Mouse (Mus musculus) embryonic facial prominence, embryonic 10.5 days (tissue): ENCODE data around the gene Efnb3. TPM values are rescaled to one million over a fixed set of nuclear protein-coding genes. Genes with fewer than 3 reads are reported as not detected.
A peak's percentile ranks its signal among the peaks of the same experiment; 100 is the strongest.

ENCODE experiments used
- DNase-seq: peaks from one replicate; pipeline ENCODE4 v3.0.0-alpha.2; 2017; ENCODE audit warnings: low spot score
- H3K27ac ChIP-seq: fragments of 300-500 bp; sonication (generic); replicated peaks from 2 replicates; pipeline ENCODE4 v1.5.1; 2016; ENCODE audit warnings: mild to moderate bottlenecking
- H3K27me3 ChIP-seq: fragments of 300-500 bp; sonication (generic); replicated peaks from 2 replicates; pipeline ENCODE4 v1.6.1; 2016; ENCODE audit warnings: low read depth, mild to moderate bottlenecking; ENCODE audit not compliant: poor library complexity, severe bottlenecking
- H3K36me3 ChIP-seq: fragments of 300-500 bp; sonication (generic); replicated peaks from 2 replicates; pipeline ENCODE4 v1.6.1; 2016; ENCODE audit warnings: mild to moderate bottlenecking, moderate library complexity
- H3K4me1 ChIP-seq: fragments of 300-500 bp; sonication (generic); 2 replicates; pipeline ENCODE4 v1.6.1; 2016
- H3K4me3 ChIP-seq: fragments of 300-500 bp; sonication (generic); 2 replicates; pipeline ENCODE4 v1.5.1; 2016; ENCODE audit warnings: mild to moderate bottlenecking, moderate library complexity
- H3K9me3 ChIP-seq: fragments of 300-500 bp; sonication (generic); 2 replicates; pipeline ENCODE4 v1.6.1; 2016; ENCODE audit warnings: mild to moderate bottlenecking
- WGBS: fragments of 180-500 bp; shearing (Covaris S2); methylation state at CpG from one replicate; pipeline ENCODE4 v1.1.7; 2016; 5-methylcytosine and 5-hydroxymethylcytosine counted together
- polyA plus RNA-seq: library from polyadenylated mRNA; unstranded; fragments of >200 nt; fragmentation: Nextera tagmentation; extraction: Ambion mirVana; gene quantifications from 2 replicates; pipeline ENCODE4 v1.2.1, GENCODE M21; 2016

The Efnb3 gene
- 29.5 and 29.8 TPM in 2 replicates for polyA plus RNA-seq

DNA sequence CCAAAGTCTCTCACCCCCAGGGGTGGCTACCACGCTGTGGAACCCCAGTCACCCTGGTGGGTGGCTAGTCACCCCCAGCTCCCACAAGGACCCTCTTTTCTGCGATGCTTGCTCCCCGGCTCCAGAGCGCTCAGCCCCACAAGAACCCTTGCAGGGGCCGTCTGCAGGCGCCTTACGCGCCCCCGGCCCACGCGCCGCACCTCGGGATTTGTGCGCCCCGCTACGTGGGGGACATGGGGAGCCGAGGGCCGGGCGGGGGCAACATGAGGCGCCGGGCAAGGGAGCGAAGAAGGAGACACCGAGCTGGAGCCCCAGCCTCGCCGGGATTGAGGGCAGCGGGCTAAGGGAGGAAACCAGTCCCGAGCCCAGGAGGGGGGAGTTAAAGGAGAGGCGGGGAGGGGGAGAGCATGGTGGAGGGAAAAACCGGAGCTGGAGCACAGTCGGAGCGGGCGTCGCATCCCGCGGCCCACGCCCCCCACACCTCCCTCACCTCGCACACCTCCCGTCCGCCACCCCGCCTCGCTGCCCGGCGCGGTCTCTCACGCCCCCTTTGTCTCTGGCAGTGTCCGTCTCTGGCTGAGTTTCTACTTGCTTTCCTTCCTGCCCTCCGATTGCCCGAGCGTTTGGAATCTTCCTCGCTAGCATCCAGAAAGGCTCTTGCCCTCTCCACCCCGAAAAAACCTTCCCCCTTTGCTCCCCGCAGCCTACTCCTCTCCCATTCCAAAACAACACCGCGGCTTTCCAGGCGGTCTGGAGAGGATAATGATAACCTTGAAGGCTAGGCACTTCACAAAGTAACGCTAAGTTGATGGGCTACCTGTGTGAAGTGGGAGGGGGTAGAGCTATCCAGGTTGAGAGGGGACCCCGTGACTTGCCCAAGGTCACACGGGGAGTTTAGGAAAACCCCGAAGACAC lies at the start of gene Efnb3:
Gene Efnb3 (minus strand): TSS at position 355 of the 915 bp plus-strand sequence.
- DNase-seq = peak; percentile 89
- H3K4me1 ChIP-seq = peaks cover 95% of the 10 kb centered on the region
- H3K36me3 ChIP-seq = peaks cover 65% of the 10 kb centered on the region
- H3K27ac ChIP-seq = peak within 1 kb of the TSS; percentile 97
- H3K27me3 ChIP-seq = peaks cover 25% of the 10 kb centered on the region
- H3K9me3 ChIP-seq = no peaks in the 10 kb centered on the region
- under 1% methylated on average over 59 of the region's 59 CpGs for WGBS
- peak within 1 kb of the TSS; percentile 89 for H3K4me3 ChIP-seq

DNA sequence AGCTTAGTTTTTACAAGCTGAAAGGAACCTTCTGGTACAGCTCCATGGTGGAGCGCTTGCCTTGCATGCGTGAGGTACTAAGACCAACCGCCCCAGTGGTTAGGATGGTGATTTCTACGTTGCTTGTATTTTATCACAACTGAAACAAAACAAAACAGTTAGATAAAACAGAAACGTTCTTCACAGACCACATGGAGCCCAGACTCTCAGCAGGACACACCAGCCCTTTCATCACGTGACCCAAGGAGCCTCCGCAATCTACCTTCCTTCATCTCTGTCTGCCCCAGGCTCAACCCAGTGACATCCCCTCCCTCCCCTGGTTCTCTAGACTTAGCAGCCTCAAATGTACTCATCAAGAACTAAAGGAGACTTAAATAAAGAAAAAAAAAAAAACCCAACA lies 49.4 kb upstream of the Efnb3 start:
- Histone ChIP-seq H3K9me3 (no peaks in the 10 kb centered on the region), H3K36me3 (no peaks in the 10 kb centered on the region)
- 63% methylated on average over 7 of the region's 7 CpGs for WGBS

DNA sequence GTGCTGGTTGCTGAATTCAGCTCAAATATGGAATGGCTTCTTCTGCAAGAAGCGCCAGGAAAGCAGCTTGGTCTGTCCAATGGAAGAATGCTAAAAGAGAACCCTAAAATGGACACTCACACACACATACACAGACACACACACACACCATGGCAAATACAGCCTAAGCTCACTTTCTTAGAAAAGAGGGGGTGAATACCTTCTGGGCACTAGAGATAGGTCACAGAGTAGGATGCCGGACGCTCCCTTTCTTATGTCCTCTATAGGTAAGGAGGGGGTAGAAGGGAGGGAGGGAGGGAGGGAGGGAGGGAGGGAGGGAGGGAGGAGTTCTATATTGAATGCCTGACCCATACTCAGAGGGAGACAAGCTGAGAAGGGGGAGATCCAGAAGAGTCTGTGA lies 48.5 kb upstream of the Efnb3 start:
- 85% methylated on average over 3 of the region's 3 CpGs for WGBS
- H3K27ac ChIP-seq = no peak overlapping the region

More for the DNA sequence above, 49.4 kb upstream of the Efnb3 start:
- no peak for DNase-seq
- peaks cover 34% of the 10 kb centered on the region for H3K4me1 ChIP-seq
- no peak overlapping the region for H3K4me3 ChIP-seq
- no peak overlapping the region for H3K27ac ChIP-seq
- H3K27me3 ChIP-seq = peaks cover 26% of the 10 kb centered on the region

DNA sequence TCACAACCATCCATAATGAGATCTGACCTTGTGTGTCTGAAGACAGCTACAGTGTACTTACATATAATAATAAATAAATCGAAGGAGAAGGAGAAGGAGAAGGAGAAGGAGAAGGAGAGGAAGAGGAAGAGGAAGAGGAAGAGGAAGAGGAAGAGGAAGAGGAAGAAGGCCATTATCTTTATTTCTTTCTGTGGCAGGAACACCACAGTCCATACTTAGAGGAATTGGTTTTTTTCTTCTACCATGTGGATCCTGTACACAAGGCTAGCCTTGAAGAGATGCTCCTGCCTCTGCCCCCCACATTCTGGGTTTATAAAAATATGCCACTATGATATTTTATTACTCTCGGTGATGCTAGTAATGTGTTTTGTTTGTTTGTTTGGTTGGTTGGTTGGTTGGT lies 46.8 kb upstream of the Efnb3 start:
- H3K36me3 ChIP-seq = no peaks in the 10 kb centered on the region

More for the DNA sequence above, 48.5 kb upstream of the Efnb3 start:
- Histone ChIP-seq H3K27me3 (peaks cover 35% of the 10 kb centered on the region), H3K36me3 (no peaks in the 10 kb centered on the region), H3K9me3 (no peaks in the 10 kb centered on the region), H3K4me3 (no peak overlapping the region), H3K4me1 (peaks cover 38% of the 10 kb centered on the region)
- DNase-seq = no peak

DNA sequence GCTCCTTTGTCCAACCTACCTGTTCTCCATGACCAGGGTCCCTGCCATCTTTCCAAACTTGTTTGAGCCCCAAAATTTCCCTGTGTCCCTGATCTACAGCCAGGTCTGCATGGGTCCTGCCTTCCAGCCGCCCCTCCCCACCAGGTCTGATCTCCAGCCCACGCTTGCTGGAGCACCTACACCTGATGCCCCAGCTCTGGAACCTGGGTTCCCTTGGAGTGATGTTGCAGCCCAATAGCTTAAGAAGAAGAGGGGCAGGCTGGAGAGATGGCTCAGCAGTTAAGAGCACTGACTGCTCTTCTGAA lies 46.4 kb upstream of the Efnb3 start:
- H3K36me3 ChIP-seq = no peaks in the 10 kb centered on the region
- peak overlapping the region; percentile 74 for H3K4me3 ChIP-seq
- H3K9me3 ChIP-seq = no peaks in the 10 kb centered on the region
- peaks cover 37% of the 10 kb centered on the region for H3K4me1 ChIP-seq
- DNase-seq = no peak
- WGBS = 67% methylated on average over 2 of the region's 2 CpGs
- peak overlapping the region; percentile 48; the same call in 1 of the 2 replicates for H3K27ac ChIP-seq
- peaks cover 40% of the 10 kb centered on the region for H3K27me3 ChIP-seq

More for the DNA sequence above, 46.8 kb upstream of the Efnb3 start:
- Histone ChIP-seq H3K27ac (no peak overlapping the region), H3K9me3 (no peaks in the 10 kb centered on the region), H3K4me1 (peaks cover 37% of the 10 kb centered on the region), H3K4me3 (peak overlapping the region; percentile 74; the same call in 1 of the 2 replicates), H3K27me3 (peaks cover 40% of the 10 kb centered on the region)
- no peak for DNase-seq
- 90% methylated on average over 2 of the region's 2 CpGs for WGBS

DNA sequence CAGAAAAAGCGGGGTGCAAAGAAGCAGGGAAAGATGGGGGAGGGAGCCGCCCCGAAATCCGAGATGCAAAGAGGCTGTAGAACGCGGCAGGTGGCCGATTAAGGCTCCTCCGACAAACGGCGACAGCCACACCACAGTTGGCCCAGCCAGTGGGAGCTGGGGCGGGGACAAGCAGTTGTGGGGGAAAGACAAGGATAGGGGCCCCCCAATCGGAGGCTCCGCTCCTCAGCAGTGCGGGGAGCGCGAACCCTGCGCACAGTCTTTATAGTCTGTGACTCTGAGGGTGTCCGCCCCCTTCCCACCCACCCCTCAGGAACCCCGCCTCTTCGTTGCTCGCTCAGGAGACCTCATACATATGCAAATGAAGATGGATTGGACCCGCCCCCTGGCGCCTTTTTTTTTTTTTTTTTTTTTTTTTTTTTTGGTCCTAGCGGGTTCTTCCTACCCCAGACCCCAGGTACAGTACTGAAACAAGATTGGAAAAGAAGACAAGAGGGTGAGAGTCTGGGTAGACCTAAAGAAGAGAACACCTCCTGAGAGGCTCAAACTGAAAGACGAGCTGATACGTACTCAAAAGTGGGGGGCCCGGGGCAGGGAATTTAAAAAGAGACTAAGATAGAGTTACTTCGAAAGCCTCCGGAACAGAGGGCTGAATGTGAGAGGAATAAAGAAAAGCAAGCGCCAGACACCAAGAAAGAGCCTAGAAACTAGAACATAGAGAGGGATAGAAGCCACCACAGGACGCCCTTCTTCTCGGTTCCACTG lies 45.9 kb upstream of the Efnb3 start, which contains the start of gene Atp1b2:
Gene Atp1b2 (minus strand): TSS at position 217 of the 765 bp plus-strand sequence.
- H3K4me1 ChIP-seq = peaks cover 40% of the 10 kb centered on the region
- H3K36me3 ChIP-seq = no peaks in the 10 kb centered on the region
- H3K4me3 ChIP-seq = peak within 1 kb of the TSS; percentile 74
- peaks cover 40% of the 10 kb centered on the region for H3K27me3 ChIP-seq
- no peaks in the 10 kb centered on the region for H3K9me3 ChIP-seq
- H3K27ac ChIP-seq = peak within 1 kb of the TSS; percentile 77
- WGBS = 4% methylated on average over 32 of the region's 32 CpGs
- DNase-seq = peak; percentile 82

DNA sequence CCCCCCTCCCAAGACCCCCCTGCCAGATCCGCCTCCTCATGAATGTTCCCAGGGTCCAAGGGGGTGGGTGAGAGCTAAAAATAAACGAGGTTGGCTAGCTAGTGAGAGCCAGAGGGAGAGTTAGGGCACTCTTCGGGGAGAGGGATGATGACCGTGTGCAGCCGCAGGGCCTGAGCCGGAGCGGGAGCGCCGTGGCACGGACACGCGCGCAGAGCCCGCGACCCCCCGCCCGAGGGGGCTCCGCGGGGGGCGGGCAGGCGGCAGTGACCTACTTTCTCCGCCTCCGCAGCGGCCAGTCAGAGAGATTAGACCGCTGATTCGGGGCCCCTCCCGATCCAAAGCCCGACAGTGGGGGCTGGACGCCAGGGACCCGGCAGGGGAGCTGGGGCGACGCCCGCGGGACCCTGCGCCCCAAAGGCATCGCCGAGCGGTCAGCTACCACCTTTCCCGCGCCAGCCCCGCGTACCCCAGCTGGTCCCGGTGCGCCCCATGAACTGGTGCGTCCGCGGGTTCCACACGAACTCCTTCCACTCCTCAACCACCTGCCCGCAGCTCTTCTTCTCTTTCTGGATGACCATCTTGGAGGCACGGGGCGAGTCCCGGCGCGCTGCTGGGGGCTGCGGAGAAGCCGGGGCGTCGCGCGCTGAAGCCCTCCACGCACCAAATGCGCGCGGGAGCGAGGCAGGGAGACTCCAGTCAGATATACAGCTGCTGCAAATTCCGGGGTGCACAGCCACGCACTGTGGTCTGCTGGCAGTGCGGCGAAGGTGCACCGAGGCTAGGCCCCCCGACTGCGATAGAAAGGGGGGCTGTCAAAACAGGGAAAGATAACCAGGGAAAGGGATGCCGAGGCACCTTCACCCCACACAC lies 45.0 kb upstream of the Efnb3 start:
- peak overlapping the region; percentile 74 for H3K4me3 ChIP-seq
- peak; percentile 44 for DNase-seq
- H3K36me3 ChIP-seq = no peaks in the 10 kb centered on the region
- under 1% methylated on average over 73 of the region's 73 CpGs for WGBS
- H3K27me3 ChIP-seq = peaks cover 40% of the 10 kb centered on the region
- H3K9me3 ChIP-seq = no peaks in the 10 kb centered on the region
- peak overlapping the region; percentile 77 for H3K27ac ChIP-seq
- peaks cover 46% of the 10 kb centered on the region for H3K4me1 ChIP-seq

DNA sequence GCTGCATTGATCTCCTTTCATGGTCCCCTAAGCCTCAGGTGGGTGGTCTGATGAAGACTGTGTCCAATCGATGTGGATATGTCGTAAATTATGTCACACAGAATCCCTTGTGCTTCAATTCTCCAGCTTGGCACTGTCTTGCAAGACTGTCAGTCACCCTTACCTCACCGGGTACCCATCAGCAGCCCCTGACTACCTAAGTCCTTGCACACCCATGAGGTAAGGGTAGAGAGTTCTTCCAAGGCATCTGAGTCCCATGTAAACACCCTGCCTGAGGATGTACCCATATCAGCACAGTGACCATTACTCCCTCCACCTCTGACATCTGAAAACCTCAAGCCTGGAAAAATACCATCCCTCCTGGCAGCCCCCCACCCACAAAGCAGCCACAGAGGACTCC lies 44.3 kb upstream of the Efnb3 start:
- WGBS = 53% methylated on average over 3 of the region's 3 CpGs
- Histone ChIP-seq H3K27ac (peak overlapping the region; percentile 77; the same call in 1 of the 2 replicates), H3K36me3 (no peaks in the 10 kb centered on the region), H3K27me3 (peaks cover 40% of the 10 kb centered on the region), H3K9me3 (no peaks in the 10 kb centered on the region), H3K4me1 (peaks cover 52% of the 10 kb centered on the region), H3K4me3 (peak overlapping the region; percentile 74)
- DNase-seq = no peak

DNA sequence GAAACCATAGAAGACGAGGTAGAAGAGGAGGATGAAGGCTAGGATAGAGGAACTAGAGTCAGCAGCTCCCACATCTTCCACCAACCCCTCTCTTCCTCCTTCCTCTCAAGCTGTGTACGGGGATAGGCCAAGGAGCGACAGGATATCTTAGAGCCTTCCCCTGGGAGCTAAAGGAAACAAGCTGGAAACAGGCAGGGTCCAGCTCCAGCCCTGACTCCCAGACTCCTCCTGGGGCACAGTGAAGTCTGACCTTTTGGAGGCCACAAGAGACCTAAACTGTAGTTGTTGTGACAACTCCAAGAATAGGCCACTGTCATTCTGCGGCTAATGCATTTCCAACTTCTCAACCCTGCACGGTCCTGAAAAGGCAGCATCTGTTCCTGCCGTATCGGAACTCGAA lies 43.5 kb upstream of the Efnb3 start:
- no peak overlapping the region; the same call in 1 of the 2 replicates for H3K27ac ChIP-seq
- WGBS = 68% methylated on average over 8 of the region's 8 CpGs
- H3K4me3 ChIP-seq = peak overlapping the region; percentile 74; the same call in 1 of the 2 replicates
- no peaks in the 10 kb centered on the region for H3K36me3 ChIP-seq
- no peaks in the 10 kb centered on the region for H3K9me3 ChIP-seq
- H3K4me1 ChIP-seq = peaks cover 56% of the 10 kb centered on the region
- H3K27me3 ChIP-seq = peaks cover 40% of the 10 kb centered on the region
- no peak for DNase-seq

DNA sequence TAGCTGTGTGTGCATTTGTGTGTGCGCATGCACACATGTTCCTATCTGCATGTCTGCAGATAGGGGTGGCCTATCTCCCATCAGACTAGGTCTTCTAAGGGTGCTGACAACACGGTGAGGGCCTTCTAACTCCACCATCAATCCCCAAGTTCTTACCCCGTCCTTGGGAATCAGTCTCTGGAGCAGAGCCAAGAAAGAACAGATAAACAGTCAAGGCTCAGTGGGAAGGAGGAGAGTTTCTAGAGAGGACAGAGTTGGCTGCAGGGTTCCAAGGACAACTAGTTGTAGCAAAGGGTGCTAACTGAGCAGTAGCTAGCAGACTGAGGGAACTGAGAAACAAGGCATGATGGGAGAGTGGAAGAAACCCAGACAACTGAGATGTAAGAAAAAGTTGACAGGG lies 41.8 kb upstream of the Efnb3 start:
- Histone ChIP-seq H3K4me1 (peaks cover 56% of the 10 kb centered on the region), H3K9me3 (no peaks in the 10 kb centered on the region), H3K27me3 (peaks cover 37% of the 10 kb centered on the region), H3K4me3 (no peak overlapping the region), H3K27ac (no peak overlapping the region), H3K36me3 (no peaks in the 10 kb centered on the region)
- no peak for DNase-seq
- WGBS = 89% methylated on average over 3 of the region's 3 CpGs

DNA sequence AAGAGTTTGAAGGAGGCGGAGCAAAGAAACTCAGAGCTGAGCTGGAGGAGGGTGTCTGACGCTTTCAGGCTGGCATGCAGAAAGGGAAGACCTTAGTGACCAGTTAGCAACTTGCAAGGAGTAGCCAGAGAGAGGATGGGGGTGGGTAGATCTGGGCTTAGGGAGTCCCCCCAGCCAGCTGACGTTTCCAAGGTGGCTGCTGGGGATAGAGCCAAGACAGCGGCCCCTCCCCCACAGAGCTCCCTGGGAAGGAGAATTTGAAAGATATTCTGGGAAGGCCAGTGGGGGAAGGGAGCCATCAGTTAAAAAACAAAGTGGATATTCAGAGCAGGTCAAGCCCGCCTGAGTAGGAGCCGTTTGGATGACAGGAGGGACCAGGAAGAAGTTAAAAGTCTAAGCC lies 40.1 kb upstream of the Efnb3 start:
- Histone ChIP-seq H3K4me3 (peak overlapping the region; percentile 36), H3K27me3 (peaks cover 26% of the 10 kb centered on the region), H3K4me1 (peaks cover 43% of the 10 kb centered on the region), H3K27ac (peak overlapping the region; percentile 81), H3K36me3 (peaks cover 8% of the 10 kb centered on the region; the same call in 1 of the 2 replicates), H3K9me3 (no peaks in the 10 kb centered on the region)
- 10% methylated on average over 6 of the region's 6 CpGs for WGBS
- peak; percentile 74 for DNase-seq

DNA sequence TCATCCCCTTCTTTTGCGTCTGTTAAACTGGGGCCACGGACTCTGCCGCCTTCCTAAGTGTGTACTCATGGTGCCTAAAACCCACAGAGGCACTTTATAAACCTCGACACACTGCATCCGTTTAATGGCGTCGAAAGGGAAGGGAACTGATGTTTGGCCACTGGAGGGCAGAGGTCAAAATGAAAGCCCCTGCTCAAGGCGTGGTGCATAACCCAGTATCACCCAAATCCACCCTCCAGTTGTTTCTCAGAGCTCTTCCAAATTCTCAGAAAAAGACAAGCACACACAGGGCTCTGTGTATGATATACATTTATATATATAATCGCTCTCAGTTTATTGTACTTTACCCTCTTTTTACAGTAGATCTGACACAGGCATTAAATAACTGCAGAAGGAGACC lies 39.4 kb upstream of the Efnb3 start:
- H3K4me3 ChIP-seq = peak overlapping the region; percentile 36
- no peak for DNase-seq
- WGBS = 5% methylated on average over 9 of the region's 9 CpGs
- peak overlapping the region; percentile 81 for H3K27ac ChIP-seq
- peaks cover 15% of the 10 kb centered on the region for H3K36me3 ChIP-seq
- peaks cover 36% of the 10 kb centered on the region for H3K4me1 ChIP-seq
- H3K9me3 ChIP-seq = no peaks in the 10 kb centered on the region
- peaks cover 20% of the 10 kb centered on the region for H3K27me3 ChIP-seq
